Mouse (Mus musculus) heart, postnatal 14 days (tissue): ENCODE data around the gene Epb41l1. TPM values are rescaled to one million over a fixed set of nuclear protein-coding genes. Genes with fewer than 3 reads are reported as not detected.
A peak's percentile ranks its signal among the peaks of the same experiment; 100 is the strongest.
"Not testable (repeated sequence)": the region's sequence is repeated elsewhere in the genome, so short reads cannot be mapped to it uniquely, and the experiment has no call there.

Experiments
- DNase-seq, 2 experiments: peaks; one replicate each; pipeline ENCODE4 v3.0.0; 2021 to 2022
- intact Hi-C: fragments of 180-260 bp; cut with DNase I; formaldehyde crosslinking; loops from one replicate; pipeline ENCODE4 v1.15.1; 2025
- total RNA-seq, 2 experiments: library from RNA; stranded (reverse); gene quantifications; 2 replicates each; pipeline ENCODE4 v1.2.3; 2021

Epb41l1 gene
- total RNA-seq, 2 experiments from 2014 or later, result 10.1 to 13.9 TPM

GRCm38 (mm10) chr2:156516678-156517077 is 96.0 kb downstream of the Epb41l1 start:
- intact Hi-C loops, result loop anchor here (2.0 kb wide), 1 partner anchor 172 kb away; no protein-coding TSS in a partner anchor
- DNase-seq, result not testable (repeated sequence)

DNA sequence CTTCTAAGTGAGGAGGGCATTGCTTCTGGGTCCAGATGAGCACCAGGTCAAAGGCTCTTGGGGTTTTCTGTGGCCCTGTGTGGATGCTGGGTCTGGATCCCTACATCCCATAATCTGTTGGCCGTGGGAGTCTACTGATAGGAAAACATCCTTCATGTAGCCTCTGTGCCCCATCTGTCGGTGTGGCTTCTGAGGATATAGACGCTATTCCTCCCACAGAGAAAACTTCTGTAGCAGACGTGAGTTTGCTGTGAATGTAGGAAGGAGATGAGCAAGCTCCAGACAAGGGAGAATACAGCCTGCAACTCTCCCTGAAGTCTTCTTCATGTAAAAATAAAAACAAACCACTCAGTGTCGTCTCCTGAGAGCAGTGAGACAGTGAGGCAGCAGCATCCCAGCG is 97.6 kb downstream of the Epb41l1 start:
- DNase-seq, result no peak
- intact Hi-C loops, result no loop called here

GRCm38 (mm10) chr2:156519584-156519983 is 98.9 kb downstream of the Epb41l1 start:
- intact Hi-C loops, result no loop called here
- DNase-seq, result no peak

DNA sequence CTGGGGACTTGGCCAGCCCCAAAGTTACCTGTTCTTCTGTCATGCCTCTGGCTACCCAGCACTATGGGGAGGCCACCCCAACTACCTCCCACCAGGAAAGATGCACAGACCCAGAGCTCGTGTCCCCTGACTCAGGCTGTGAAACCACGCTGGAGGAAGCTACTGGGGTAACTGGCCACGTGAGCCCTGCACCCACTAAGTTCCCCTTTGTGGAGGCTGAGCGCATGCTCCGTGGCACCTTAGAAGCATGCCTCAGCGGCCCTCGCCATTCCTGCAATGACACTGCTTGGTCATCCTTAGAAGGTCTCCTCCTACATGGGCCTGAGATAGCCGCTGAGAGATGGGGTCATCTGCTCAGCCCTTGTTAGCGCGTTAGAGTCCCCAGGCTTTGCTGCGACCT is 102.3 kb downstream of the Epb41l1 start:
- no peak for DNase-seq
- intact Hi-C loops, result no loop called here

GRCm38 (mm10) chr2:156524078-156524477 is 103.4 kb downstream of the Epb41l1 start:
- DNase-seq, result peak in 1 of 2 experiments; percentile 6

GRCm38 (mm10) chr2:156529726-156530125 is 109.0 kb downstream of the Epb41l1 start:
- peak; percentile 11 to 17 for DNase-seq
- intact Hi-C loops, result loop anchor here (1.0 to 10.0 kb wide), 2 partner anchors 176 to 325 kb away; partner anchors contain the start of gene 4930518I15Rik

More at GRCm38 (mm10) chr2:156524078-156524477, 103.4 kb downstream of the Epb41l1 start:
- intact Hi-C loops, result no loop called here

DNA sequence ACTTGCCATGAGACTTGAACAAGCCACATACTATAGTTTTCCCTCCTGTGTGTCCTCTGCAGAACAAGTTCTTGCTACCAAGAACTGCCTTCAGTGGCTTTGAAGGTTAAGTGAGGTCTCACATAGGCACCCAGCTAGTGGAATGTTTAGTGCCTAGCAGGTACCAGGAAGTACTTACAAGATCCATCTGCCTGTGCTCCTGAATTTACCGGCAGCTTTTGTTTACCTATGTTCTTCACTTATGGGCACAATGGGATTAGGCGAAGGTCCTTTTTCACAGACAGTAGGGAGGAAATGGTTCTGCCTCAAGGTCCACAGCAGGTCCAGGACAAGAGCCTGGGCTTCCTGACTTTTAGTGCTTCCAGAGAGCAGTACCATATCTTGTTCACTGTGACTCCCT is 112.5 kb downstream of the Epb41l1 start:
- intact Hi-C loops, result loop anchor here (10.0 kb wide), 1 partner anchor 322 kb away; the partner anchor contains the start of gene 4930518I15Rik
- DNase-seq, result no peak

DNA sequence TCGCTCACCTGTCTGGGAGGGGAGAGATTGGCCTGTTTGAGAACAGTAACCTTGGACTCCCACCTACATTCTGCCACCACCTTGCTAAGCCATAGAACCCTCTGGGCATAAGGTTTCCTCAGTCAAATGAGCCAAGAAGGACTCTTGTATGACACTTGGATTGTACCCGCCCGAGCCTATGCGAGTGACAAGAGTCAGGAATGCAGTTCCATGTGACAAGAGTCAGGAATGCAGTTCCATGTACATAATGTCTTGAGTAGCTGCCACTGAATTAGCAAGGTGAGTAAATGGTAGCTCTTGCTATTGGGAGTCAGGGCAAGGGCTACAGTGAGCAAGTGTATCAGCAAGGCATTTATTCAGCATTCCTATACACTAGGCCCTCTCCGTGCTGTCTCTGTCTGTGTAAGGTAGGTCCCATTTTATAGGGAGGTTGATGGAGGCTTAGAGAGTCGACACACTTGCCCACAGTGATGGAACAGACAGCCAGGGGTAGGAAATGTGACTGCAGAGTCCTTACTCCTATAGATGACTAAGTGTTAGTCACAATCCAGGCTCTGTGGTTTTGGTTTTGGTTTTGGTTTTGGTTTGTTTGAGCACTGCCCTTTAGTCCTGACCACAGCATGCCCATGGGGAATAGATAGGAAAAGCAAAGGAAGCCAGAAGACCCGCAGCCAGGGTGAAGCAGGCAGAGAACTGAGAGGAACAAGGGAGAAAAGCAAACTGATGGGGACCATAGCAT is 118.3 kb downstream of the Epb41l1 start:
- intact Hi-C loops, result loop anchor here (10.0 kb wide), 1 partner anchor 316 kb away; the partner anchor contains the start of gene 4930518I15Rik

GRCm38 (mm10) chr2:156540991-156541390 is 120.3 kb downstream of the Epb41l1 start:
- no peak for DNase-seq
- intact Hi-C loops, result no loop called here

More for the DNA sequence above, 118.3 kb downstream of the Epb41l1 start:
- DNase-seq, result no peak

DNA sequence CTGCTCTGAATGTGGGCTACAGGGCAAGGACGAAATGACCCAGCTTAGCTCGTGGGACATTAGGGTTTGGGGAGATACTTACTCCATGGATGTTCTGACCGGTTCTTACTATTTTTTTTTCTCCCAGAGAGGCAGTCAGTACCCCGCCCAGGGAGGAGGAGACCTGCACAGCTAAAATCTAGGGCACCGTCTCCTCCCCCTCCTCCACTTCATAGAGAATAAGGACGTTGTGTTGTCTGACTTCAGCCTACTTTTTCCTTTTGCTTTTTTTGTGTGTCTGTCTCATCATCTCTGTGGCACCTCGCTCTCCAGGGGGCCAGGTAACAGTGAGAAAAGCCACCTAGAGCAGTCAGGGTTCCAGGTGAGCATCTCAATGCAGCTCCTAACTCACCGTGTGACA is 121.7 kb downstream of the Epb41l1 start:
- intact Hi-C loops, result no loop called here
- DNase-seq, result no peak

DNA sequence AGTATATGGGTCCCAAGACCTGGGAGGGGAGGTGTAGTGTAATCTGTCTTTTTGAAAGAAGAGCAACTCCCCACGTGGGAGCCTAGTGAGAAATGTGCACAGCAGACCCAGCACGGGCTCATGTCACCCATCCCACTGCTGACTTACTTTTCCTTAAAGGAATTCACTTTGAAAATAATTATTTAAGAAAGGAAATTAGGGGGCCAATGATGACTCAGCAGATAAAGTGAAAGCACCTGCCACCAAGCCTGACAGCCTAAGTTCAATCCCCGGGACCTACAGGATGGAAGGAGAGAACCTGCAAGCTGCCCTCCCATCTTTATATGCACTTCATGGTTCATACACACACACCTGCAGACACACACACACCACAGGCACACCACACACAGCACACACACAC is 123.1 kb downstream of the Epb41l1 start:
- no peak for DNase-seq
- intact Hi-C loops, result no loop called here

- DNase-seq, result peak; percentile 85 to 88
- intact Hi-C loops, result no loop called here
These were observed 126.6 kb downstream of the Epb41l1 start, which contains the start of gene Aar2 for GRCm38 (mm10) chr2:156547123-156547891. TSS of gene Aar2 (plus strand) at chr2:156547584.

- DNase-seq, result no peak
- intact Hi-C loops, result no loop called here
These were observed 131.7 kb downstream of the Epb41l1 start for GRCm38 (mm10) chr2:156552421-156552820.

DNA sequence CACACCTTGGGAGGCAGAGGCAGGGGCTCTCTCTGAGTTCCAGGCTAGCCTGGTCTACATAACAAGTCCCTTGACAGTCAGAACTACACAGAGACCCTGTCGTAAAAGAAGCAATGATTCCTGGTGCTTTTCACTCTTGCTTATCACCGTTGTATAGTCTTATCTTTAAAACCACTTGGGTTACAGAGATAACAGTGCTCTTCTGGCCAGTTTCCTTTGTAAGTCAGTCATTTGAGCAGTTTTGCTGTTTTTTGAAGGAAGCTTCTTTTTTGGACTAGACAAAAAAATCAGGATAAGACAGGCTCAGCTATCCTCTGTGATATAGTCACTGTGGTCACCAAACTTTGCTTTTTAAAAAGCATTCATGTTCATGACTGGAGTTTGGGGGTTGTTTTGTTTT is 141.1 kb downstream of the Epb41l1 start:
- DNase-seq, result no peak
- intact Hi-C loops, result no loop called here

DNA sequence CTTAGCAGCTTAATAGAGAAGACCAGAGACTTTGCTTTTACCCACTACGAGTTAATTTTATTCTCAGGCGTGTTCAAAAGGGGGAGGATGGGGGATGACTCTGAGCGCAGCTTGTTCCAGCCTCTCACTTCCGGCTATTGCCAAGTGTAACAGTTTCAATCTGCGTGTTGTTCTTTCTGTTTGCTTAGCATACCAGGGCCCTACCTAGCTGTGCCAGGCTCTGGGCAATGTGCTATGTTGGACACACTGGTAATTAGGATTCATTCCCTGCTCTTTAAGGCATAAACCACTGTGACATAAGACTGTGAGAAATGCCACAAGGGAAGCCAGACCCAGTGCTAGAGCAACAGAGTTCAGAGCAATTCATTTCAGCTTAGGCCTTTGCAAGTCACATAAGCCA is 142.8 kb downstream of the Epb41l1 start:
- intact Hi-C loops, result no loop called here

DNA sequence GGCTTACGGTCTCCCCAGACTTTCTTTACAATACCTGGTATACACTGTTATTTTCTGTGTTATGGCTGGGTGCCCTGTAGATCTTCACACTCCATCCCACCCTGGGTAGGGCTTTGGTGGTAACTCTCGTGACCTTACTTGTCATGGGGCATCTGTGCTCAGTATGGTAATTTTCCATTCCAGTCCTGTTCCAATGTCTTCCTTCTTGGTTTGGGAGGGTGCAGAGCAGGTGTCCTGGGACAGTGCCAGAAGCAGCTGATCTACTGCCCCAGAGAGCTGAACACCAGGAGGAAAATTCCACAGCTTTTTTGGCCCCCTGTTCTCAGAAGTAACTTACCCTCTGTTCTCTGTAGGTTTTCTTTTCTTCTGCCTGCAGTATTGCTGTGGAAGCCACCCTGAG is 145.8 kb downstream of the Epb41l1 start:
- DNase-seq, result no peak
- intact Hi-C loops, result no loop called here

More for the DNA sequence above, 142.8 kb downstream of the Epb41l1 start:
- DNase-seq, result no peak

- DNase-seq, result no peak
- intact Hi-C loops, result no loop called here
These were observed 147.9 kb downstream of the Epb41l1 start for GRCm38 (mm10) chr2:156568647-156569046.

- intact Hi-C loops, result no loop called here
- no peak for DNase-seq
These were observed 148.6 kb downstream of the Epb41l1 start for GRCm38 (mm10) chr2:156569261-156569660.

DNA sequence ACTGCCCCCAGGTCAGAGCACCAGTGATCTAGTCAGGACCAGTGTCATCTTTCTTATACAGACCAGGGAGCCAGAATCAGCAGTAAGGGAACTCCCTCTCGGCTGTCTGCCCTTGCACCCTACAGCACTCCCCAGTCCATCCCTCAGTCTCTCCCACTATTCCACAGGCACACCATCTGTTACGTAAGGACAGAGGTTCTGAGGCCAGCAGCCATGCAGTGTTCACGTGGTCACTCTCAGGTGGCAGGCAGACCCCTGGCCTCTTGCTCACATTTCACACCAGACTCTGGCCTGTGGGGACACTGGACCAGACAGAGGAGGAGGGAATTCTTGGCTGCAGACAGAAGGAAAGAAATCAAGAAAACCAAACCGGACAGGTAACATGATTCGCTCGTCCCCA is 150.8 kb downstream of the Epb41l1 start:
- no peak for DNase-seq
- intact Hi-C loops, result no loop called here

- intact Hi-C loops, result no loop called here
- no peak for DNase-seq
These were observed 156.3 kb downstream of the Epb41l1 start for GRCm38 (mm10) chr2:156576850-156577587.

- DNase-seq, result no peak
- intact Hi-C loops, result loop anchor here (5.0 kb wide), 1 partner anchor 127 kb away; no protein-coding TSS in a partner anchor
These were observed 159.8 kb downstream of the Epb41l1 start for GRCm38 (mm10) chr2:156580507-156580906.
